Mouse (Mus musculus) testis, adult 2 months (tissue): ENCODE results near the gene Cant1.

ENCODE experiments used
- CTCF ChIP-seq: fragments of 200-500 bp; IDR thresholded peaks from 2 replicates; pipeline ENCODE4 v1.5.1; 2012; ENCODE audit warnings: low read depth, mild to moderate bottlenecking, inconsistent platforms, low read length, moderate library complexity; ENCODE audit not compliant: control insufficient read depth, insufficient read depth, insufficient replicate concordance
- POLR2A ChIP-seq: fragments of 200-500 bp; IDR thresholded peaks from 2 replicates; pipeline ENCODE4 v1.6.1; 2012; ENCODE audit warnings: low read depth, mild to moderate bottlenecking, inconsistent platforms, low read length, moderate library complexity; ENCODE audit not compliant: control insufficient read depth

DNA sequence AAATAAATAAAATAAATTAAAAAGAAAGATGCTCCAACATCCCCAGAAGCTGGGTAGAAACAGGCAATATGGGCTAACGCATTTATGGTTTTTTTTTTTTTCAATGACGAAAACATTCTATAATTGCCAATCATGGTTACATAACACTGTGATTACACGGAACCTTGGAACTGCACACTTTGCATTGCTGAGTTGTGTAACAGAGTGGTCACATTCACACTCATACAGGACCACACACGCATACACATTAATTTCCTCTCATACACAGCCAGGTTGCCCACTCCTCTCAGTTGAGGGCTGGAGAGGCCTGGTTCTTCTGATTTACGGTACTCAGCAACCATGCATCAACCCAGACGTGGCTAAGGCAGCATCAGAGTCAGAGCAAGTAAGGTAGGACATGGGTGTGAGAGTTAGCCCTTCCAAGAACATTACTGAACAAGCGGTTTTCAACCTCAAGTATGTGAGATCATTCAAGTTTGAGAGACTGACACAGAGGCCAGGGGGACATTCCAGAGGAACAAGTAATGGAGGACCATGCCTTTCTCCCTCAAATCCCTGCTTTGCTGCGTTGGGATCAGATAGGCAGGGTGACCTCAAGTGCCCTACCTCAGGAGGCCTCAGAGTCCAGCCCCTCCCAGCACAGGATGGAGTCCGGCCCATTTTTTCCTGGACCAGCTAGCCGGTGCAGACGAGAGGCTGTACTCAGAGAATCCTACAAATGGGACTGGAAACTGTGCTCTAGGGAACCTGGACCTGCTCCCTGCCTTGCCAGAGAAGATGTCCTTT, 35.2 kb upstream of the Cant1 start:
- TF ChIP-seq POLR2A (no peak), CTCF (no peak)
